Mouse (Mus musculus) 3134 (cell line): ENCODE data around the gene Xiap.

Experiments
- DNase-seq: peaks from one replicate; pipeline ENCODE4 v3.0.0-alpha.2; 2011; ENCODE audit warnings: low spot score; ENCODE audit not compliant: insufficient read length; ENCODE audit errors: extremely low read depth

The Xiap gene

DNA sequence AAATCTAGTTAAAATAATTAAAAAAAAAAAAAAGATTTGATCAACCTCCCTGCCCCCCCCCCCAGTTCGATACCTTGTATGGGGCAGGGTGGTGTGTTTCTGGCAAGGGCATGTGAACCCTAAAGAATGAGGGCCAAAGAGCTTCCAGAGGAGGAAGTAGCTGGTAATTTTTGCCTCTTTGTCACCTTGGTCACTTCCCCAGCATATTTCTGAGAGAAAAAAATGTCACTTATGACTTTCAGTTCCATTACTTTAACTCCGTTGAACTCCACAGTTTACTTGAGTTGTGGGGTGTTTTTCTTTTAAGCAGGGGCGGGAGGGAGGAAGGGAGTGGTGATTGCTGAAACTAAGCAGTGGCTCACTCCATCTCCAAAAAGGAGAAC, 9.4 kb downstream of the Xiap start:
- DNase-seq, result no peak

DNA sequence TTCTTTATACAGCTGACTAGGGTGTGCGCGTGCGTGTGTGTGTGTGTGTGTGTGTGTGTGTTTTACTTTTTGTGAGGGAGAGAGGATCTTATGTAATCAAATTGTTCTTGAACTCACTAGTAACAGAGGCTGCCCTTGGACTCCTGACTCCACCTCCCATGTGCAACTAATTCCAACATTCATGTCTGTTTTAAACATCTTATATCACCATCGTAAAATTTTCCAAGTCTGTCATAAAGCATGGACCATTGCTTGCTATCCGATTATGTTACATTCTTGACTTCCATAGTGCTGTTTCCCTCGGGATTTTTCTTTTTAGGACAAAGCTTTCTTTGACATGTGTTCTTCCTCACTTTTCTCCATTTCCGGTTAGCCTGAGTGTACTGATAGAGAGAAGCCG, 28.3 kb downstream of the Xiap start:
- DNase-seq, result no peak

DNA sequence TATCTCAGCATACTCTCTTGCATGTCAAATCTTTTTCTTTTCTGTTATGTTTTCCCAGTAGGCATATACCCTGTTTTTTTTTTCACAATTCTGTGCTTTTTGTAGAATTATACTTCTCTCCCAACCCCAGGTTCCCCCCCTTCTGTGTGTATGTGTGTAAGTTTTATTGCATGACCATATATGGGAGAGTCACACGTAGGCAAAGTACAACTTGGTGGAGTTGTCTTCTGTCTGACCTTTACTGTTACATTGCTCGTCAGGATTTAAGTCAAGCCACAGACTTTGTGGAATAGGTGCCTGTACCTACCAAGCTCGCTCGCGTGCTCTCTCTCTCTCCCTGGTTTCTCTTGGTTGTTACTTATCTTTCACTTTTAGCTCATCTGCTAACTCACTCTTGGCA, 28.7 kb downstream of the Xiap start:
- no peak for DNase-seq

DNA sequence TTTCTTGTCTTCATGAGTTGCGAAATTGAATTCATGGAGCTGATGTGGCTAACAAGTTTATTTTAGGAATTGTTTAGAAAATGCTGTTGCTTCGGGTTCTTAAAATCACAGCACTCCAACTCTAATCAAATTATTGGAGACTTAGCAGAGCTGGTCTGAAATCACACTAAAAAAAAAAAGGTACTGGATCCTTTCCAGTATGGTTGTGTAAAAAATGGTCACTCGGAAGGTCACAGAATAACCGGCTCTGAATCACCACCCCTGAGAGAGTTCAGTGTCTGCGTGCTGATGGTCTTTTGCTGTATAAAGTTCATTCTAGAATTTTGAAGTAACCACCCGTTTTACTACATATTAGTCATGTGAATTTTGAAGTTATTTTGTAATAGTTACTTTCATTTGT, 47.7 kb downstream of the Xiap start:
- DNase-seq, result no peak

DNA sequence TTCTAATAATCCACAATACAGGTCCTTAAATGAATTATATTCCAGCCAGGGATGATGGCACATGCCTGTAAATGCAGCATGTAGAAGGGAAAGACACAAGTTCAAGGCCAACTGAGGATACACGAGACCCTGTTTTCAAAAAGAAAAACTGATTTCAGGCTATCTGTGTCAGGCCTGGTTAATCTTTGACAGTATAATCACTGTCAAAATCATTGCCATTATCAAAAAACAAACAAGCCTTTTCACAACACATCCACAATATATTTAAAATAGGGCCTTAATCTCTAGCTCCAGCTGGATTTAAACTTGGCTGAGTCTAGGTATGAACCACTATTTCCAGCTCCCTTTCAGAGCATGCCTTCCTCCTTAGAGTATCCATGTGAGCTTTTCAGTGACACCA, 51.1 kb downstream of the Xiap start:
- DNase-seq, result no peak

DNA sequence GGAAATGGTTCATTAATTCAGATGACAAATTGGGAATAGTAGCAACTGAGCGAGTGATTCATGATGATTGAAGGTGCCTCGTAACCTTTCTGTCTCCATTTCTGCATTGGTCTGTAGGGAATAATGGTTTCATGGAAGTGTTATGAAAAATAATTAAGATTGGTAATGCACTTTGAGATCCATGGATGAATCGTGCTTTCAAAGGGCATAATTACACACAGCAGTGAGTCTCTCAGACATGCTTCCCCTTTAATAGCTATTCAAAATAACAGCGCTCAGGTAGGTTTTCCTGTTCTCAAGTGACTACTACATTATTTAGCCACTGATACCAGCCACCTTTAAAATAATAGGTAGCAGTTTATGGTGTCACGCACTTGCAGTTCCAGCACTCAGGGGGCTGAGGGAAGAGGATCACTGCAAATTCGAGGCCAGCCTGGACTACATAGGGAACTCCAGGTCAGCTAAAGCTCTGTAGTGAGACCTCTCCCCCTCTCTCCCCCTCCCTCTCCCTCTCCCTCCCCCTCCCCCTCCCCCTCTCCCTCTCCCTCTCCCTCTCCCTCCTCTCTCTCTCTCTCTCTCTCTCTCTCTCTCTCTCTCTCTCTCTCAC, 60.1 kb downstream of the Xiap start:
- no peak for DNase-seq

DNA sequence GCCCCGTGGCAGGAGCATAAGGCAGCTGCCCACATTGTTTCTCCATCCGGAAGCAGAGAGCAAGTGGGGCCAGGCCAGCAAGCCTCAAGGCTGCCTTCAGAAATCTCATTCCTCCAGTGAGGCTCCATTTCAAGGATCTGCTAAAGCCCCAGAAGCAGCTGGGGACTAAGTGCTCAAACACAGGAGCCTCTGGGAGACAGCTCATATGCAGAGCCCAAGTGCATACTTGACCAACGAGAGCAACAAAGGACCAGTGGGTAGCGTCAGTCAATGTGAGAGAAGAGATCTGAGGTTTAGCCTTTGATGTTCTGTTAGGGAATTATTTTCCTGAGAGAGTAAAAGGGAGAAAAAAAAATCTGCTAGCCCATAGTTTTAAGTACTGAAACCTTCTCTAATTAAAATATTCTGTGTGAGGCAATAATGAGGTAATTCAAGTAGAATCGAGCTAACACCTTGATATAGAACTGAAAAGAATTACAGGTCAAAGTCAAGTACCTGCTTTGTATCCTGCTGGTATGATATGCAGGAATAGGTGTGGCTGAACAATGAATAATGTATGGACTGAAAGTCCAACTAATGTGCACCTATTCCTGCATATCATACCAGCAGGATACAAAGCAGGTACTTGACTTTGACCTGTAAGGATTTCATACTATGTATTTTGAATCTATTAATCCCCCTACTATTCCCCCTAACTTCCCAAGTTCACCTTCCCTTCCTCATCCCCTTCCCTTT, 65.7 kb downstream of the Xiap start:
- DNase-seq, result no peak

DNA sequence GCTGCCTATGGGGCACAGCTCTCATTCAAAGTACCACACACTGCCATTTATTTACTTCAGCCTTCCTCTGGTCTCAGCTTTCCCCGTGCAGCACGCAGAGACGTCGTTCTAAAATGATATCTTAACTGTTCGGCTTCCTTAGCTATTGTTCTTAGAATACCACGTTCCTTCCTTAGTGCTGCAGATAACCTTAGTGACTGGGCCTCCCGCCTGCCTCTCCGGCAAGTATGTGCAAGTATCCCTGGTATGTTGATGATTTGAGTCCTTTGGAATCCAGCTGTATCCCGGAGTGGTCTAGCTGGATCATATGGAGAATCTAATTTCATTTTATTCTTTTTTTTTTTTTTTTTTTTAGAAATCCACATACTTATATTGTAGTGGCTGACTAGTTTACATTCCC, 80.4 kb downstream of the Xiap start:
- DNase-seq, result peak; percentile 9

DNA sequence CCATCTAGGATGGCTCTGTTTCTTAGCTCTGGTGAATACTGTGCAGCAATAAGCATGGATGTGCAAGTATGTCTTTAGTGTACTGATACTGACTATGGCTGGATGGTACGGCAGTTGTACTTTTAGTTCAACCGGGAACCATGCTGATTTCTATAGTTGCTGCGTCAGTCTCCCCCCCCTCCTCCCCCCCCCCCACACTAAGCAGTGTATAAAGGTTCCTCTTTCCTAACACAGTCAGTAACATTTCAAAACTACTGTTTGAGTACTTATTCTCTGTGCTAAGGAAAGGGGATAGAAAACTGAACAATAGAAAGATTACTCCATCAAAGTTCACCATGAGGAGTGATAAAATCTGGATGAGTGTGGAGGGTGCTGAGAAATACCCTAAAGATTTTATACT, 83.1 kb downstream of the Xiap start:
- no peak for DNase-seq

DNA sequence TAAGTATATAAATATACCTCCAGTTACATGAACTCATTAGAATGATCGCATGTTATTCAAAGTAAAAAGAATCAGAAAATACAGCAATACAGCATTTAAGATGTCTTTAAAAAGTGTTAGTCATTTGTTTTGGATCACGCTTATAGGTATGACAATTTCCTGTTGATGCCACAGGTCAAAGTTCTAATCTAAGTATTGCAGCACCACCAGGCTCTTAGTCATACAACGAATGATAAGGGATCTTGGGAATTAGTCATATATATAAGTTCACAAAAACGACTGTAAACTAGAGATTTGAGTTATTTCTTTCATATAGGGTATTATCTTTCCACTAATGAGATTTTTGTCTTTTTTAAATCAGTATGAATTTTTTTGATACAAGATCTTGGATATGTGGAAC, 84.5 kb downstream of the Xiap start:
- no peak for DNase-seq

DNA sequence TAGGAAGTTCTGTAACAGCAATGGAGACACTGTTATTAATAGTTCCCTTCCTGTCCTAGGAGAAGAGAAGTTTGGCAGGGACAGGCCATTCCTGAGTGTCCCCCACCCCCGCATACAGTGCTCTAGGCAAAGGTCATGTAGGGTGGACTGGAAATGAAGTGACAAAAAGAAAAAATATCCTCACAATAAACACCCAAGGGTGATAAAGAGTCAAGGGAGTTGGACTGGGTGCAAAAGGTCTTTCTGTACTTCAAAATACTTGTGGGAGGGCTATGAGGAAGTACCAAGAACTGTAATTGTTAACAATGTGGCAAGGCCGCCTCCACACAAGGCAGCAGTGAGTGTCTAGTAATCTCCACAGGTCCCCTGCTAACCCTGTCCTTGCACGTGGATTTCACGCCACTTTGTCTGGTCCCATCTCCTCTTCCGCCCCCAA, 88.6 kb downstream of the Xiap start:
- no peak for DNase-seq

DNA sequence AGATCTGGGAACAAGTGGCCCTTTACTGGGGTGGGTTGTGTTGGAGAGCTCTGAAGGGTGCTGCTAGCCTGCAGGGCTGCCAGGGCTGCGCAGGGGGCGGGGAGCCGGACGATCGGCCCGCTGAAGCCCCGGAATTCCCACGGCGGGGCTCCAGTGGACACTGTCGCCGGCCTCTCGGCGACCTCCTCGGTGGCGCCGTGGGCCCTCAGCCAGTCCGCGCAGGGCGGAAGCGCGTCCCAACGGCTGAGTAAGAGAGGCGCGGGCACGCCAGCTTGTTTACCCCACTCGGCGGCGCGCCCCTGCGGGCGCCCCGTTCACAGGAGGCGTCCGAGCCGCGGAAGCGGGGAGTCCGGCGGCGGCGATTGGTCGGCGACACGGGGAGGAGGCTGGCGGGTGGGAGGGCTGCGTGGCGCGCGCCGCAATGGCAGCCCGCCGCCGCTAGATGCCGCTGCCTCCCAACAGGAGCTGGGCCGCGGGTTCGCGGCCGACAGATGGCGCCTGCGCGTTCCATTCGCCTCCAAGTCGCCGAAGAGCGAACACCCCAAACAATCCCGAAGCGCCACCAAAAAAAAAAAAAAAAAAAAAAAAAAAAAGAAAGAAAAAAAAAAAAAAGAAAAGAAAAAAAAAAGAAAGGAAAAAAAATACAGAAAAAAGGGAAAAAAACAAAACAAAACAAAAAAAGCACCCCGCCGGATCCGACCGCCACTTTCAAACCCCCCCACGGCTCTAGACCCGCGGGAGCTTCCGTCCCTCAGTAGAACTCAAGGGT, 89.5 kb downstream of the Xiap start, which contains the start of gene Stag2:
Gene Stag2 (plus strand): TSS at position 530 of the 769 bp plus-strand sequence.
- peak; percentile 95 for DNase-seq

DNA sequence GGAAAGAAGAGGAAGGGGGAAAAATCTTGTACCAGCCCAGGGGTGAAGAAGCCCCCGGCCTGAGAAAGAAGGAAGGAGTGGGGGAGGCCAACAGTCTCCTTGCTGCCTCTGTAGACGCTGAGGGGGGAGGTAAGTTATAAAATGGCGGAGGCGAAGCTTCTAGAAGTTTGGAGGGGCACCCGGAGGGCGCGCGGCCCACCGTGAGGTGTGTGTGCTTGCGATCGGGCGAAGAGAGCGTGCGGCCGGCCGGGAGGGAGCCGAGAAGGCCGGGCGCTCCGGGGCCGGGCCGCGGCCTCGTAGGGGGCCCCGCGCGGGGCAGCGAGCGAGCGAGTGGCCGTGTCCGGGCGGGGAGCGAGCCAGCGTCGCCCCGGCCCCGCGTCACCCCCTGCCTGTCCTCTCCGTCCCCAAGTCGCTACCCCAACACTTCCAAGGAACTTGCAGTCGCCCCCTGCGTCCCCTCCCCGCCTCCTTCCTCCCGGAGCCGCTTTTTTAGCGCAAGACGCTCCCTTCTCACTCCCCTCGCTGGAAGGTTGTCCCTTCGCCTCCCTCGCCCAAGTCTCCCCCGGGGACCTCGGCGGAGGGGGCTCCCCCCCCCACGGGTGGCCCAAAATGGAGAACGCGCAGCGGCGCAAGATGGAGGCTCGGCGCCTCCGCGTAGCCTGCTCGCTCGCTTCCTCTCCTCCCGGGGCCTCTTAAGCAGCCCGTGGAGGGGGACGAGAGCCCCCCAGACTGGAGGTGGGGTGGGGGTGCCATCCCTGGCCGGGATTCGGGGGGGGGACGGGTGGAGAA, 90.3 kb downstream of the Xiap start:
- DNase-seq, result peak; percentile 71

DNA sequence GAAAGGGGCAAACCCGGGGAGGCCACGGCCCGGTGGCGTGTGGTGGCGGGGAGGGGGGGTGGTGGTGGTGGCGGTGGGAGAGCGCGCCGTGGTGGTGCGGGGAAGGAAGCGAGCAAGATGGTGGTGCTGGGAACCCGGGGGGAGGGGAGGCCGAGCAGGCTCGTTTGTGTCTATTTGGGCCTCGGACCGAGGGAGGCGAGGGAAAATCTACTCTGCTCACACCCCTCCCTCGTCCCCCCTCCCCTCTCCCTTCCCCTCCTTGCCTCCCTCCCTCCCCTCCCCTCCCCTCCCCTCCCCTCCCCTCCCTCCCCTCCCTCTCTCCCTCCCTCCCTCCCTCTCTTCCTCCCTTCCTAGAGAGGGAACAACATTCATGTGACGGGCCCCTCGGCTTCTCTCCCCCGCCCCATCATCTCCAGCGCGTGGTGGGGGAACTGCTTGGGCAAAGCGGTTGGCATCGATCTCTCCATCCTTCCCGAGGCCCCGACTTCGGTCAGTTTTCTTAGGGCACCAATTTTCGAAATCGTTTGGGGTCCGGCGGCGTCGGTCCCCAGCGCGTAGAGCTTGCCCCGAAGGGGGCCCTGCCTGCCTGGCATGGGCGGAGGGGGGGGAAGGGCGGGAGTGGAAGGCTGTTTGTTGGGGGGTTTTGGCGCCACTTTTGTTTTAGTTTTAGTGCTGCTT, 91.0 kb downstream of the Xiap start:
- peak; percentile 74 for DNase-seq

DNA sequence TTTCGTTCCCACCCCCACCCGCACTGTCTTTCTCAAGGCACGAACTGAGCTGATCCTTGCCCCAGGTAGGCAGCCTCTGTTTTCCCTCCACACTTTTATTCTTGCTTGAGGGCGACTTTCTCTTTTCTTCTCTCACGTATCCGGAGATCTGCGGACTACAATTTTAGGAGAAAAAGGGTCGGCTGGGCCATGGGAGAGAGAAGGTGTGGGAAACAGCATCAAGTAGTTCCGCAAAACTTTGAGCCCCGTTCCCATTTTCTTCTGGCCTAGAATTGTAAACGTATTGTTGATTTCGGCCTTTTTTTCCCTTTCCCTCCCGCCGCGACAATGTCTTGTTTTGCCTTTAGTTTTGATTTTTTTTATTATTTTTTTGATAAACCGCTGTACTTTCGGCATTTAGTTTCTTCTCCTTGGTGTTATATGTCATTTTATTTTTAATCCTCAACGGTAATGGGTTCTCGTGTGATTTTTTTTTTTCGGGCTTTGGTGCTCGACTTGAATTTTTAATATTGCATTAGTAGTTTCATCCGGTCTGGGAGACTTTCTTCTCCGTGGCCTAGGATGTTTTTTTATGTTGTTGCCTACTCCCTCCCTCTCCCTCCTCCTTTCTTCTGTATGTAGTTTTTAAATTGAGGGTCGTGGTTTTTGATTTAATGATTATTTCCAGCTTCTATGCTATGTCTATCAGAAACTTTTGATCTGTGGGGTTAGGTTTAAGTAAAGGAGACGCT, 91.7 kb downstream of the Xiap start:
- DNase-seq, result no peak

DNA sequence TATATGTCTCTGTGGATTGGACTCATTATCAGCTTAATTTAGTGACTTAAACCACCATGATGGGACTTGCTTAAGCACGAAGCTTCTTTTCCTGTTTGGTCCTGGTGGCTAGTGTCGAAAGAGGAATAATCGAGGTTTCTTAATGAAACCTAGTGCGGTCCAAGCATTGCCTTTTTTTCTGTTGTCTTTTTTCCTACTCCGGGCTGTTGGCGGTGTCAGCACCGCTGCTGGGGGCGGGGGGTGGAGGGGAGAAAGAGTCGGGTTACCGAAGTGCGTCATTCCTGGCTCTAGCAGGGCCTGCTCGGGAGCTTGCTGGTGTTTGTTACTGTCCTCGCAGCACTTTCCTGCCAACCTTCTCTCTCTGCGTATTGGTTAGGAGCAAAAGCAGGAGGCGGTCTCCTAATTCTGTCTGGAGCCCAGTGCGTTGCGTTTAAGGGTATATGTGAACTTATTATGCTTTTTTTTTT, 92.5 kb downstream of the Xiap start:
- peak; percentile 84 for DNase-seq

DNA sequence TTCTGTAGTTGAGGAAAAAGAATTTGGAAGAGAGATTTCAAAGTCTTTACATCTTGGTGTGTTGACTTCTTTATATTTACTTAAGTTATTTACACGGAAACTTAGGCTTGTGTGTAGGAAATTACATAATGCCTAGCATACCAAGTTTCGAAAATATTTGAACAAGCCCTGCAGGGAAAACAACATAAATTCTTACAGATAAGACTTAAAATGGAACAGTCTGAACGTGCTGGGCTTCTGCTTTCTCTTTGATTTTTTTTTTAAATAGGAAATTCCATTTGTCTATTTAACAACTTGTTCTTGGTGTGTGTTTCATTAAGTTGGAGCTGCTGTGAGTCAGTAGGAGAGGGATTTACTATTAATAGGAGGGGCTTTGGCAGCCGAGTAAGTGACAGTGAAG, 93.6 kb downstream of the Xiap start:
- no peak for DNase-seq
